Mouse (Mus musculus): ENCODE results near the gene Slc16a11.

GRCm38 (mm10) chr11:70221603-70222500, 9.3 kb downstream of the Slc16a11 start:
- TF ChIP-seq CTCF (IDR thresholded peaks at IDR 0.05; ENCODE audit: control insufficient read depth, insufficient read depth, insufficient read length) (no peak), FOSL1 (IDR thresholded peaks at IDR 0.05; ENCODE audit: insufficient read depth, low read length, poor library complexity, severe bottlenecking) (no peak), USF1 (IDR thresholded peaks at IDR 0.05; ENCODE audit: low read depth) (no peak), MYOG (IDR thresholded peaks at IDR 0.05; ENCODE audit: control insufficient read depth, extremely low read depth, insufficient read length) (no peak), CEBPB (IDR thresholded peaks at IDR 0.05; ENCODE audit: low read depth) (no peak)
